Mouse (Mus musculus): ENCODE data around the gene Sh3gl2.

The Sh3gl2 gene

DNA sequence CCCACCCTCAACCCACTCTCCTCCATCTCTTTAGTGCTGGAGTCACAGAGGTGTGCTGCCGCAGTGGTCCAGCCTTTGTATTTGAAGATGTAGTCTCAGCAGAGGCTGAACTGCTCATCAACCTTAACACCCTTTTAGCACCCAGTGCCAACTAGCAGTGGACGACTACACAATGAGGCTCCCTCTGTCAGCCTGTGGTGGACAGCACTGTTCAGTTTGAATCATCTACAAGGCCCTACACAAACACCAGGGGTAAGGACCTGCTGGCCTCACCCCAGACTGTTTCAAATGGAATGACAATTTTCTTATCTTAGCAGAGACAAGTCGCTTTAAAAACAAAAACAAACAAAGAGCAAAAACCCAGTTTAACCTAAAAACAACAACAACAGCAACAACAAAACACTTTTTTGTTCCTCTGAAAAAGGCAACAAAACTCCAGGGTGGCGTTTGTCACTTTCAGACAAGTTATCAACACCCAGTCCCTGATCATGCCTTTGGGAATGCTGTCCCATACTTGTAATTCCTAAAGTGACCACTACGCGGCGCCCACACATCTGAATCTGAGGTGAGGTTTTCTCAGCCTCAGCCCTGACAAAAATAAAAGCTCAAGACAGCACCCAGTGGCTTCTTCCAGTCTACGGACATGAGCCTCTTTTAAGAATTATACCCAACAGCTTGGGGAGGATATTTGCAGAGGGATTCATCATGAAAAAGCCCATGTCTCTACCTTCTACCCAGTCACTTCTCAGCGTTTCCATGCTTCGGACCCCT lies 199.7 kb downstream of the Sh3gl2 start:
- in situ Hi-C loops (cut with MseI, MboI): loop anchor here (5.0 kb wide), 1 partner anchor 398 kb away; no protein-coding TSS in a partner anchor

DNA sequence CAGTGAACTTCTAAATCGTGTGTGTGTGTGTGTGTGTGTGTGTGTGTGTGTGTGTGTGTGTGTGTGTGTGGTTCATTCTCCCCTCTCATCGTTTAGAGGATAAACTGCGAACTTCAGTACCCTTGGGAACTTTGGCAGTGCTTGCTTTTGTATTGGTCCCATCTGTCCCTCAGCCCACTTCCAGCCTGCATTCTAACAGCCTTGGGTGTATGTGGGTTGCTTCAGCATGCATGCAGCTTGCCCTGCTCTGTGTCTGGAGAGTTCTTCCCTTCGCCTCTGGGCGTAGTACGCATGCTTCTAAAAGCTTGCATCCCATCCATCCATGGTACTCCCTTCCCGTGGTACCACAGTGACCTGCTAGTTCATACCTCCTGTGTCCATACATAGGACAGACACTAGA lies 200.3 kb downstream of the Sh3gl2 start:
- in situ Hi-C loops (cut with MseI, MboI): no loop called here

DNA sequence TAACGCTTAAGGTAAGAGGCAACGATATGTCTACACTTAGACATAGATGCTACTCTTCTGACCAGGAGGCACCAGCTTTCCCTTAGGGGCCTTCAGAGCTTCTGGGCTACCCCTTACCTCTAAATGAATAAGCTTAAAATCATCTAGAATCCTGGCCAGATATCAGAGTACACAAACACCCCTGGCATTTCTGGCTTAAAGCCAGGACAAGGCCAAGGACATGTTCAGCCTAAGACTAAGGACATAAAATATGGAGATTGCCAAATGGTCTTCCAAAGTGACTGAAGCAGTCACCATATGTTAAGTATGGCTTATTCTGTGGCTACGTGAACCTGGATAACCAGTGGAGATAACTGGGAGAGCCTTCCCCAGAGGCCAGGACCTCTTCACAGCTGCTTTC lies 211.5 kb downstream of the Sh3gl2 start:
- in situ Hi-C loops (cut with MseI, MboI): no loop called here

DNA sequence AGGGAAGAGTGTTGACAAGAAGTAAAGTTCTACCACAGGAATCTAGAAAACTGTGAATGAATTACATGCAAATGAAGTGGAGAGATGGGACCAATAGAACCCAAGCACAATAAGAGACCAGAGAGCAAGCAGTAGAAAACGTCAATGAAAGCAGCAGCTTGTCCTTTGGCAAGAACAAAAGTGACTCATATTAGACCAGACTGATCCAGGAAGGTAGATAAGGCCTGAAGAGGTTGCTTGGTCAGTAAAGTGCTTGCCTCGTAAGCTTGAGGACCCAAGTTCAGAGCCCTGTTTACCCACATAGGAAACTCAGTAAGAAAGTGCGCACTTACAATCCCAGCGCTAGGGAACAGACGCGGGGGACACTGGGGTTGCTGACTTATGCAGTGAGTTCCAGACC lies 215.5 kb downstream of the Sh3gl2 start:
- in situ Hi-C loops (cut with MseI, MboI): no loop called here

DNA sequence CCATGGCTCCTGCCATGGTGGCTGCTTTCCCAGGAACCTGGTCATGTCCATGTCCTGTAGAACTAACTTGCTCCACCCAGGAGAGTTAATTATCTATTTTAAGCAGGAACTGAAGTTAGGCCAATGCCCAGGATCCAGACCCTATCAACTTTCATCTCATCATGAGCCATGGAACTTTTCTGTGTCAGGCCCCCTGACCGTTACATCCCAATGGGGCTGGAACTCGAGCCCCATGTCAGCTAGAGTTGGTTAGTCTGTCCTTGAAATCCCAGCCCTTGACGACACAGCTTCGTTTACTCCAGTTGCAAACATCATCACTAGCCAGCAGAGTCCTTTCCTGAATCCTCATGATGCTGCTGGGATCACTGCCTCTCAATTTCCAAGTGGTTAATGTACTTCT lies 221.3 kb downstream of the Sh3gl2 start:
- in situ Hi-C loops (cut with MseI, MboI): no loop called here

DNA sequence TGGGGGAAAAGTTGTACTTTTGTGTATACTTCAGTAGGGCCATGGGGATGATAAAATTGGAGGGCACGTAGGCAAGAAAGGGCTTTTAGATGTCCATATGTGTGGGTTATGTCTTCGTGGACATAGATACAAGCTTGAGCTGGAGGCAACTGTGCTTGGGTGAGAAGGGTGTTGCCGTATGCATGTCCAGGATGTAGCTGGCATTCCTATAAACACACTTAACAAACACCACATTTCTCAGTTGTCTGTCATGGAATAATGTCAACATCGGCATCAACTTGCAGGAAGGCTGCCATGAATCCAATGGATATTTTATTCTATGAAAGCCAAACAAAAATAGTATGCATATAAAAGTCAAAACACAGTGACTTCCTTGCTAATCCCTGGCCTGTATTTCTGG lies 227.9 kb downstream of the Sh3gl2 start:
- in situ Hi-C loops (cut with MseI, MboI): no loop called here

DNA sequence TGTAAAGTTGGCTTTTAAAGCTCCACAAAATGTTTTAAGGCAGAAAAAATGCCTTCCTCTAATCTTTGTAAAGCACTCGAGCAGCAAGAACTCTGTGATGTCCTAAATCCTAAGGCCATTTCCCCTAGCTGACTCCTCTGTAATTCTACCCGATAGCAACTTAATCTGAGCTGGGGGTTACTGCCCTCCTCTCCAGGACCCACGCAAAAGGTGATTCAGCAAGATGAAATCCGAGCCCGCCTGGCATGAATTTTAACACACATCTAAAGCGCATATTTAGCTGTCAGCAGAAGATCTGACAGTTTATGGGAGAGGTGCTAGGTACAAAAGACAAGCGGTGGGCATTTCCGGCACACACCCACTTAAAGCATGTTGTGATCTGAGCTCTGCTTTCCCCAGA lies 229.8 kb downstream of the Sh3gl2 start:
- in situ Hi-C loops (cut with MseI, MboI): no loop called here

DNA sequence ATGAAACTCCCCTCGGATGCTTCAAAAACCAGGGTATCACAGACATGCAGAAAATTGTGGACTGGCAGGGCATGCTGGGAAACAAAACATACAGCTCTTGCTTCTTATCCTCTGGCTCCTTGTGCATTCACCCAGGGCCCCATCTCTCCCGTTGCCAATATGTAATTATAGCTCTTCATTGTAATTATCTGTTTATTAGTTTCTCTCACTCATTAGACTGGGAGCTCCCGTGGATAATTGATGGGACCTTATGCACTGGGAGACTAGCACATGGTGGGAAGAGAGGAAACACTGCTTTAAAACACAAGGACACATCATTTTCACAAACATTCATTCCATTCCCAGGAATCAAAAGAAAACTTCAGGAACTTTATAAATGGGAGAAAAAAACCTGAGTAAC lies 233.9 kb downstream of the Sh3gl2 start:
- in situ Hi-C loops (cut with MseI, MboI): no loop called here

DNA sequence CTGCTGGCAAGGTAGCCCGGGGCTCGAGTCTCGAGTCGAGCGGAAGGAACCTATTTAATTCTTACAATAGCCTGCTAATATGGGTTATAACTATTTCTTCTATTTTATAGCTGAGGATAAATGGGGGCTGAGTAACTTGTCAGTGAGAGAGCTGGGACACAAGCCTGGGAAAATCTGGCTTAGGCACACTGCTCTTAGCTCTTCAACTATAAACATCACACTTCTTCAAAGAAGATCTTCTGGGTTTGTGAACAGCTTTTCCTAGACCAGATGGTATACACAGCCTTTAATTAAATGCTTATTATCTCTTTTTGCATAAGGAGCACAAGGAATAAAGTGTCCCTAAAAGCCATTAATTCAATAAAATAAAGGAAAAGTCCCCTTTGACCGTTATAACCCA lies 278.7 kb downstream of the Sh3gl2 start:
- in situ Hi-C loops (cut with MseI, MboI): no loop called here

DNA sequence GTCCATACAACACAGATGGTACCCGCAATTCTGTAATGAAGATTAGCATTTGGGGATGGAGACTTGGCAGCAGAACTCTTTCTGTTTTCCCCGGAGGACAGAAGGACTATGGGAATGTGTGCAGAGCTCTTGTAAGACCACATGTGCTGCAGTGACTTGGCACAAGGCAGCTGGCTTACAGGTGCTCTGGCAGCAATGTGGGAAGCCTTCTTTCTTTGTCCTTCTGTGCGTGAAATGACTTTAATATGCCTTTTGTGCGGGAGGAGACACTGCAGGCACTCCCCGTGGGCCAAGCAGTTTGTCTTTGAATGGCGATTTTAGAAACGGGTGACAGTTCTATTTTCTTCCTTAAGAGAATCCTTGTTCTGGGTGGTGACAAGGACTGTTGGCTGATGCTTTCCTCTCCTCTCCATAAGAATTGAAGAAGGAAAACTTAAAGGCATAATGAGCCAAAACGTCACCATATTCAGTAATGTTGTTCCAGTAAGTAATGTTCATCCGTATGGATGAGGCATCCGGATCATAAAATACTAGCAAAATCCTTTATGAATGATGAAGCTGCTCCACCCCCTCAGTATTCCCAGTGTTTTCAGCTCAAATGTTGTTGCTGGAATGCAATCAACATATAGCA lies 281.5 kb downstream of the Sh3gl2 start:
- in situ Hi-C loops (cut with MseI, MboI): no loop called here

DNA sequence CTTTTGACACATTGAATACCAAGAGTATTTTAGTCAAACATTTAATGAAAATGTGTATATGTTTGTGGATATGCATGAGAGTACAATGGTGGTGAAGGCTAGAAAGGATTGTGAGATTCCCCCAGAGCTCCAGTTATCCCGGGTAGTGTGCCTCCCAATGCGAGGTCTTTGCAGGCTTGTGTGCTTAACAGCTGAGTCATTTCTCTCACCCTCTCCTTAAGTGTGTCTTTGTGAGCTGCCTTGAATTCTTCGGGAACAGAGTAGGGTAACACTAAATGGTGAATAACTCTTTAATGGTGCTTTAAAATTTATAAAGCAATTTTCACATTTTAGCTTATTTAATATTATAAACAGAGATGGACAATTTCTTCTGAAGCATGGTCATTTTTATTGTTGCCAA lies 300.8 kb downstream of the Sh3gl2 start:
- in situ Hi-C loops (cut with MseI, MboI): no loop called here

DNA sequence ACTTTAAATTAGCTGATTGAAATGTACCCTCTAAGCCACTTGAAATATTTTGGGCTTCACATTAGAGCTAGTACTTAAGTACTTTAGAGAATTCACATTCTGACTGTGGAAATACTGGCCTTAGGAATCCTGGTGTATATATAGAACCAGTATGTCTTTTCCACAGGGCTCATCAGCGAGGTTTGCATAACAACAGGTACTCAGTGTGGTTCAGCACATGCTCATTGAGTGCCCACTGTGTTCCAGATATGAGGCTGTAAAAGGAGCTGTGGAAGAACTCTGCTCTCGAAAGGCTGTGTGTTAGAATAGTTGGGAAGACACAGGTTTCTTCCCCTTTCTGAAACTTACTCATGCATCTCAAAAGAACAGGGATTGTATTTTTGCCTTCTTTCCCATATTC lies 302.1 kb downstream of the Sh3gl2 start:
- in situ Hi-C loops (cut with MseI, MboI): no loop called here

DNA sequence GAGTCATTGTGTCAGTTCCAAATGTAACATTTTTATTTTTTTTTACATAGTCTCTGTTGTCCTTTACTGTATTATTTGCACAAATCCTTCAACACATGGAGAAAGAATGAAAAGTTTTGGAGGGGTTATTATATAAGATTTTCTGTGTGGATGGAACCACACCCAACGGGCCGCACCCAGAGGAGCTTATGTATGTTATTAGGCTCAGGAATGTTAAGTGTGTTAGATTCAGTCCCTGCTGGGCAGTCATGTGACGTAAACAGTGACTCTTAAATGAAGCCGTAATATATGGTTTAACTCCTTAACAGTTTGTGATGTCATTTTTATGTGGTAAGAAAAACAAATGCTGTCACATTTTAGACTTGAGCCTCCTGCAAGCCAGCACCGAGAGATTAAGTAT lies 302.6 kb downstream of the Sh3gl2 start:
- in situ Hi-C loops (cut with MseI, MboI): no loop called here

DNA sequence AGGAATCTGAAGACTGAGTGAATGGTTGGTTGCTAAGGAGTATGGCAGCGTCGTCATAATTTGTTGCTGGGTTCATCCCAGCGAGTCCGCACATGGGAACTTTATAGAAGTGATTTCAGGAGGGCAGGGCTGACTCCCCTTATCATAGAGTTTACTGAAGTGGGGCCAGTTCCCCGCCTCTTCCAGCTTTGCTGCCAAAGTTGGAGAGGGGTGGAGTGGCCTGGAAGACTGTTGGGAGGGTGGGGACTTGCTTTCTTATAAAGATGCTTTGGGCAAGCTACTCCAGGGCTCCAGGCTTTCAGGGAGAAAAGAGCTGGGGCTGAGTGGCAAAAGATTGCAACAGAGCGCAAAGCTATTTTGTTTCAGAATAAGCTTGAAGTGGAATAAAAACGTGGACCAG lies 308.4 kb downstream of the Sh3gl2 start:
- in situ Hi-C loops (cut with MseI, MboI): no loop called here

DNA sequence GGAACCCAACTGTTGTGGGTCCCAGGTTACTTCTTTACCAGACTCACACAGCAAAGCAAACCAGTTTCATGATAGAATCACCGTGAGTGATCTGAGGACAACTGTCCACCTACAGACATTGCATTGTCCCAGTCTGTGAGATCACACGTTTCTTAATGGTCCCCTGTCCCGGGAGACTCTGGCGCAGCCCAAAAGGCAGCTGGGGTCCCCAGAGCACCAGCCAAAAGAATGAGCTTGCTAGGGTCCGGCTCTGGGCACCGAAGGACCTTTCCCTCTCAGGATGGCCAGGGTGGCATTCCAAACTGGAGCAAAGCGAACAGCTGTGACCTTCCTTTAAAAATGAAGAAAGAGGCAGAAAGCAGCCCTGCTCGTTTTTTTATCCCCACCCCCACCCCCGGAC lies 308.9 kb downstream of the Sh3gl2 start, which contains the start of gene Adamtsl1:
Gene Adamtsl1 (plus strand): TSS at position 381 of the 400 bp plus-strand sequence.
- in situ Hi-C loops (cut with MseI, MboI): no loop called here

DNA sequence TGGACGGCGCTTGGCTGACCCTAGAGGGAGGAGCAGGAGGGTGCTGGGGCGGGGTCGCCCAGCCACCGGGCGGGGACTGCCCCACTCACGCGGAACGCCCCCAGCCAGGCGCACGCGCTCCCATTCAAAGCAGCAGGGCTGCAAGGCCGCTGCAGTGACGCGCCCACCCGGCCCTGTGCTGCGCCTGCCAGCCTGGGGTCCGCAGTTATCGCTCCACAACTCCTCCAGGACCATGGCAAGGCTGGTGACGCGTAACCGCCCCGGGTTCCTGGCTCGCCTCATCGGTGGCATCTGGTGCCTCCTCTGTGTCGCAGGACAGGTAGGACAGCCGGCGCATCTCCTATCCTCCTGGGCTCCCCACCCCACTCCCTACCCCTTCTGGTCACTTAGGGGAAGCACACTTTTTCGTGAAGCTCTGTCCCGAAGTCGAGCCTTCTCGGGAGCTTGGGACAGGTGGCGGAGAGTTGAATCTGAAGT lies 309.3 kb downstream of the Sh3gl2 start:
- in situ Hi-C loops (cut with MseI, MboI): no loop called here

DNA sequence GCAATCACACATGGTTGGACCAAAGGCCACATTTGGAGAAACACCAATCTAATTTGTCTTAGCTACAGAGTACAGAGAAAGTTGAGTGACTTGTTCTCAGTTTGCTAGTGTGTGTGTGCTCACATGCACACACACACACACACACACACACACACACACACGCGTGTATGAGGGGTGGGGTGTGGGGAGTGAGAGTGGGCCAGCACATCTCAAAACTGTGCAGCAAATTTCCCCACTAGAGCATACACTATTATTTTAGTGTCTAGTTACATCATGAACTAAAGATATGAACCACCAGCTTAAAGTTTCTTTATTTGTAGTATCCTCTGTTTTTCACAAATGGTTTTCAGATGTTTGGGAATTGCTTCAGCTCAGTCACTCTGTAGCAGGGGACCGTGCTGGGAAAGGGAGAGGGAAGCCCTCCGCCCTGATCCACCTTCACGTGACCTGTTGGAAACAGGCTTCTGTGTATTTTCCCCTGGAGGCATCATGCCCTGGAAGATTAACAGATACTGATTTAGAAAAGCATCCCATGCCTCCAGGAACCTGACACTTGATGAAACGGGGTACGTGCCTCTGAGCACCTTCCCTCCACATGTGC lies 322.1 kb downstream of the Sh3gl2 start:
- in situ Hi-C loops (cut with MseI, MboI): no loop called here

DNA sequence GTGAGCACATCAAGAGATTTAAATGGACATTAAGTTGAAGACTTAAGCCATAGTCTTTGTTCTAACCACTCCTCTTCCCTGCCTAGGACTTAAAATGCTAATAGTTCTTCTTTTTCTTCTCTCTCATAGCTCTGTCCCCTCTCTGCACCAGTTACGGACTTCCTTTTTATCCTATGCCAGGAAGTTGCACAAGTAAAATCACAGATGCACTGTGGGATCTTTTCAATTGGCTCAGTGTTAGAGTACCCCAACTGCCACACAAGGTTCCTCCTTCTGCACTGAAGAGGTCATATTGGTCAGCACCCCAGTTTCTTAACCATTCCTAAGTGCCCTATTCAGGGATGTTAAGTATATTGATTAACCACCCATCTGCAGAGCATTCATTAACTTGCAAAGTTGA lies 324.9 kb downstream of the Sh3gl2 start:
- in situ Hi-C loops (cut with MseI, MboI): no loop called here

DNA sequence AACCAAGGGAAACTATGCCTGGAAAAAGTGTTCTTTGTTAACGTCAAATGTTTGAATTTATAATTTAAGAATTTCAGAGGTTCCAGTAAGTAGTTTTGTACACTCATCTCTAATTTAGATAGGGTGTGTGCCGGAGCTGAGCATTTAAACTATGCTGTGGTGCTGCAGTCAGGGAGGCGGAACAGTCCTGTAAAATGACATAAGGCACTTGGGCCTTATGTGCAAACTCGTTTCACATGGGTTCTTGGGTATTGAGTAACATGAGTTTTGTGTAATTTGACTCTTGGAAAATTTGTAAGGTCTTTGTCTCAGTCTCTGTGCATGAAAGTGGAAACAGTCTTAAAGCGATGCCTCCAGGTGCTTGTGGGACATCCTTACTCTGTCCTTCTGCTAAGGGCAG lies 334.8 kb downstream of the Sh3gl2 start:
- in situ Hi-C loops (cut with MseI, MboI): no loop called here

DNA sequence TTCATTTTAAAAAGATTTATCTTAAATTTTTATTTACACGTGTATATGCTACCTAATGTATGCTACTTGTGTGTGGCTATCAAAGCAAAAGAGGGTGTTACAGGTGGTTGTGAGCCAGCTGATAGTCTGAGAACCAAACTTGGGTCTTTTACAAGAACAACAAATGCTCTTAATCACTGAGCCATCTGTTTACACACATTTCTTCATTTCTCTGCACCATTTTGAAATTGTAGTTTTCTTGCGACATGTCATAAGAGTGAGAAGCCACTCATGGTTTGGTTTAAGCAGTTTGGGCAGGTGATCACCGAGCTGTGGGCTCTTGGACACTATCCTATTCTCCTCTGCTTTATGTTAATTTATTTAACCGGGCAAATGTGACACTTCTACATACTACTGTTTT lies 338.3 kb downstream of the Sh3gl2 start:
- in situ Hi-C loops (cut with MseI, MboI): no loop called here

DNA sequence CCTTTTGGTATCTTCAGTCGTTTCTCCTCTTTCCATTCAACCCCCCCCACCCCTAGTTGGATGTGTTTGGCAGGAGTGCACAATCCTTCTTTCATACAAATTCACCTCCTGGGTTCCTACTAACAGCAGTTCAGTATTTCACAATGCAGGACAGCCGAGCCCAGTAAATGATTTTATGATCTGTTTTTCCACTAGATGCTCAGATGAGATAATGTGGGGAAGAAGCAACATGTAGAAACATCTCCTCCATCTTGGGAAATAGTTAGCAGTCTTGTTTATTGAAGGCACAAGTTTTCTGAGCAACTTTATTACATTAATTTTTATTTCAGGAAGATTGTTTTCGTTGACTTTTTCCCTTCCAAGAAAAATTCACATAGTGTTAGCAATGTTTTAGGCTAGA lies 349.8 kb downstream of the Sh3gl2 start:
- in situ Hi-C loops (cut with MseI, MboI): no loop called here

DNA sequence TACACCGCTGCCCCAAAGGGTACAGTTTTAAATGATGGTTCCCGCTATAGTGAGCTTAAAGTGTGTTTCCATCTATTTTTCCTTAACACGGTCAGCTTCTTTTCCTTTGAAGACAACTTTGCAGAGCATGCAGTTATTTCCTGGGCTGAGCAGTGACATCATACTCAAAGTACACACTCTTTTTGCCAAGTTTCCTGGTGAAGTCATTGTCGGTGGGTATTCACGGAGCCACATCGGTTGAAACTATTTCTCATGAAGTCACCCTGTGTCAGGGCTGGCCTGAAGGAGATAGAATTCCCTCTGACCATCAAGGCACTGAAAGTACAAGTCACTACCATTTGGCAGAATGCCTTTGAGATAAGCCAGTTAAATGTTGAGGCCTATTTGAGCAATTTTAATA lies 354.8 kb downstream of the Sh3gl2 start:
- in situ Hi-C loops (cut with MseI, MboI): no loop called here

DNA sequence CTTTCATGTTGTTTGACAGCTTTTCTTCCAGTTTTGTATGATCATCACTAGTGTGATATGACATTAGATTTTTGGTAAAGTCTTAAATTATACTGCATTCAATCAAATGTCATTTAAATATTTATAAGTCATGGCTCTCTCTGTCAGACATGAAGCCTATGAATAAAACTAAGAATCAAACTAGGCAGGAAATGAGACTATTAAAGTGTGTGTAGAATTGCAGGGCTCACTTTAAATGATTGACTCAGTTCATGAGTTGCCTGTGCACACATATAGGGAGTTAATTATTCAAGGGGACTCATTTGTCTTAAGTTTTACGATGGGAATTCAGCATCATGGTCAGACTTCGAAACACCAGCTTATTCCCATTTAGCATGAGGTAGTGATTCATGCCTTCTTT lies 380.5 kb downstream of the Sh3gl2 start:
- in situ Hi-C loops (cut with MseI, MboI): no loop called here
